Mouse (Mus musculus): ENCODE measurements around the gene Pigf. TPM values are rescaled to one million over a fixed set of nuclear protein-coding genes. Genes with fewer than 3 reads are reported as not detected.

The Pigf gene
- polyA plus RNA-seq, 1 experiment = 3.7 TPM

GRCm38 (mm10) chr17:87044796-87045195 lies 19.6 kb upstream of the Pigf start:
- no peak for TF ChIP-seq GATA1 (IDR thresholded peaks at IDR 0.05; ENCODE audit: low read length)

DNA sequence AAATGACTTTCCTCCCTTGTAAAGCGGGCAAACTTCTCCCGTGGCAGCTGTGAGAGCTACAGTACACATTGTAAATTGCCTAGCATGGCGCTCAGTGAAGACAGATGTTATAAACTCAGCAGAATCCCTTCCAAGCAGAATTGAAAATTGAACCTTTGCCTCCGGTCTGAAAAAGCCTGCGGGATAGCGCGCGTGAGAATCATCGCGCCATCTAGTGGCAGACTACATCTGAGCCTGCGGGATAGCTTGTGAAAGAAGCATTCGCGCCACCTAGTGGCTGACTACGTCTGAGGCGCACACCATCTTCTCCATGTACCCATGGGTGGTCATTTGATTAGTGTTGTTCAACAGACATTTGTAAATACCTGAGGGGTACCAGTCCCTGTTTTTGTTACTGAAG lies 19.2 kb upstream of the Pigf start:
- no peak for TF ChIP-seq GATA1 (IDR thresholded peaks at IDR 0.05; ENCODE audit: low read length)

DNA sequence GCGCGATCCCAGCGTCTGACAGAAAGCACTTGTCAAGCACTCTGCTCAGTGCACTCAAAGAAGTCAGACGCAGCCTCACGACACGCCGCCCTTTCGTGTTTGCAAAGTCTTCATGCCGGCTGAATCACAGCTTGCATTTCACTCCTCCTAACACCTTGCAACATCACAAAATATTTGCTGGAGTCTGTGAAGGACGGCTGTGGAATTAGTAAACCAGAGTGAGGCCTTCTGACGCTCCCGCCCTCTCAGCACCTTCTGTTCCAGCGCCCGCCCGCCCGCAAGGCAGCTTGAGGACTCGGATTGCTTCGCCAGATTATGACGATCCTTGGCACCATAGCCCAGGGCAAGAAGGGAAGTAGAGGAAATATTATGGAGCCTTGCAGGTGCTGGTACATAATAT lies 16.5 kb upstream of the Pigf start:
- no peak for TF ChIP-seq GATA1 (IDR thresholded peaks at IDR 0.05; ENCODE audit: low read length)

- no peak for TF ChIP-seq GATA1 (IDR thresholded peaks at IDR 0.05; ENCODE audit: low read length)
These were observed 13.3 kb upstream of the Pigf start for GRCm38 (mm10) chr17:87038496-87038895.

- TF ChIP-seq GATA1 (IDR thresholded peaks at IDR 0.05; ENCODE audit: low read length) = no peak
These were observed 11.2 kb upstream of the Pigf start for GRCm38 (mm10) chr17:87036141-87037073.

DNA sequence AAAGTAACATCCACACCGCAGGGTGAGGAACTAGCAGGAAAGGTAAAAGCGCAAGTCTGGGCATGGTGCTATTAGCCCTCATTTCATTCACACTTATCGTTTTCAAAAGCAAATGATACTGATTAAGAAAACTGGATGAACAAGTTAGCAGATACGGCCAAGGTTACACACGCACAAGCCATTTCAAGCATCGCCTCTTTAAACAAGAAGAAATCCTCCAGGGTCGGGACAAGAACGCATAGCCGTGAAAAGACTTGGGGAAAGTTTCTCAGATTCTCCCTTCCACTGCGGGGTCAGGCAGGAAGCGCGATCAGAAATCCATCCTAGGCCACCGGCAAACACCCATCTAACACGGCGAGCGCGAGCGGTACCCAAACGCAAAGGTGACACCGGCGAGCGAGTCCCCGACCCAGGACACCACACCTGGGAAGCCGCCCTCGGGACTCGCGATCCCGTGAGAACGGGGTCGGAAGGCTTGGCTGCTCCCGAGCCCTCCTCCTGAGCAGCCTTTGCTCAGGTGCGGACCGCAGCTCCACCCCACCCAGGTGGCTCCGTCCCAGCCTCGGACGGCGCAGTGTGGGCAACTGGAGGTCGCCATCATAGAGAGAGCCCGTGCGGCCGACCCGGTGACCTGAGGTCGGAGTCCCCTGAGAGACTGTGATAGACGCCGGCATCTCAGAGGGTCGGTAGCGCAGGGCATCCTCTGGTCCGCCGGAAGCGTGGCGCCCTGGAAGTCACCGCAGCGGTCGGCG lies 539 bp downstream of the Pigf start:
- TF ChIP-seq GATA1 (IDR thresholded peaks at IDR 0.05; ENCODE audit: low read length) = no peak

DNA sequence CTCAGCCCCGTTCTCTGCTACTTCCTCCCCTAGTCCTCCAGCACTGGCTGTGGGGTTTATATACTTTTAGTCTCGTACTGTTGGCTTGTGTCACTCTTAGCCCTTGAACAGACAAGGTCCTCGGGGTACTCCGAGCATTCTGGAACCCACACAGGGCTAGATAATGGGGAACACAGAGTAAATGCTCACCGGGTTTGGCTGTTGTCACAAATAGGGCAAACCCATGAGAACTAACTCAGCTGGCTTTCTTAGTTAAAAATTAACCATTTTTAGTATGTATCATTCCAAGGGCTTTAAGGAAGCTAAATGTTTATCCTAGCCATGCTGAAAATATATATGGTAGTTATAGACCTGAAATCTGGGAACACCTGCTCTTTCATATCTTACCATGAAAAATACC lies 5.5 kb downstream of the Pigf start:
- TF ChIP-seq GATA1 (IDR thresholded peaks at IDR 0.05; ENCODE audit: low read length) = no peak

DNA sequence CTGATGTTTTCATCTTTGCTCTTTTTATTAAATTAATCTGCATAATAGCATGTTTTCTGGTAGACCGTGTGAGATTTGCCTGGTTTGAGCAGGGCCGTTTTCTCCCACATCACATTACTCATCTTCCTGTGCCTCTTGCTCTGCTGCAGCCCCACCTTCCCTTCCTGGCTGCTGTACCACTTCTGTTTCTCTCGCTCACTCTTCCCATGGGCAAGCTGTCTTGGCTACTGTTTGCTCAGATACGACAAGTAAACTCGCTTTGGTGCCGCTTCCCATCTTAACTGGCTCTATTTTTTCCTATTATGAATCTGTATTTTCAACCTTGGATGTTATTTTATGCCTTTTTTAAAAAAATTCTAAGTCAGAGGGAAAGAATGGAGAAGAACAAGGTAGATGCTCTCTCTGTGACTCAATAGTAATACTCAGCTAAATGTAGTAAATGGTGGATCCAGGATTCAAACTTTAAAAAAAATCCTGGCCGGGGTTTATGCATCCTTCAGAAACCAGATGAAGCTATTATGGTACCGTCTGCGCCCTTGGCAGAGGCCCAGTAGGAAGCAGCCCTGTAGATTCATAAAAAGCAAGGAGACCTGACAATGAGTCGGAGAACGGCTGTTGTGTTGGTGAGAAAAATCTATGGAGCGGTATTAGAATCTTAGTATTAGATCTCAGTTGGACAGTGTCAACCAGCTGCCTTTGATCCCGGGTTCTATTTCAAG lies 13.7 kb downstream of the Pigf start:
- TF ChIP-seq GATA1 (IDR thresholded peaks at IDR 0.05; ENCODE audit: low read length) = no peak

DNA sequence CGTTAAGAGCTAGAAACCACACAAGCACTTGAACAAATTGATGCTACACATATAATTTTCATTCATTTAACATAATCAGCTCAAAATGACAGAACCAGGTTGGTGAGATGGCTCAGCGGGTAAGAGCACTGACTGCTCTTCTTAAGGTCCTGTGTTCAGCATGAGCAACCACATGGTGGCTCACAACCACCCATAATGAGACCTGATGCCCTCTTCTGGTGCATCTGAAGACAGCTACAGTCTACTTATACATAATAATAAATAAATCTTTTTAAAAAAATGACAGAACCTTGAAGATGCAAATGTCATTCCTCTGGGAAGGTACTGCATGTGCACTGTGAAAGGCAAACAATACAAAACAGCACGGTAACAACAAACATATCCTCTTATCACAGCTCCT lies 16.3 kb downstream of the Pigf start:
- no peak for TF ChIP-seq GATA1 (IDR thresholded peaks at IDR 0.05; ENCODE audit: low read length)

DNA sequence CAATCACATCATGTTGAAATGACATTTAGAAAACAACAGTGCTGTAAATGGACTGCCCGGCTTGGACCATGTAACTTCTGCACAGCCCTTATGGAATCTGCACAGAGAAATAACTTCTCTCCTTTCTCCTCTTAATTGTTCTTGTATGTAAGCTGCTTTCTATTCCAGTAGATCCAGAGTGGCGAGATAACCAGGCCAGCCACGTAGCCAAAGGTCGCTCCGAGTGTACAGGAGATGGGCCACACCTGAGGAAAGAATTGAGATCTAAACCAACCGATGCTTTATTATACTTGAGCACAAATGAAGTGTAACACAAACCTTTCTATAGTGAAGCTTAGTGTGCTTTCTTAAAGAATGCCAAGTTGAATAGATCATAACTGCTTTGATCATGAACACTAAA lies 27.9 kb downstream of the Pigf start:
- TF ChIP-seq GATA1 (IDR thresholded peaks at IDR 0.05; ENCODE audit: low read length) = no peak

GRCm38 (mm10) chr17:86991306-86991705 lies 33.9 kb downstream of the Pigf start:
- TF ChIP-seq GATA1 (IDR thresholded peaks at IDR 0.05; ENCODE audit: low read length) = no peak

DNA sequence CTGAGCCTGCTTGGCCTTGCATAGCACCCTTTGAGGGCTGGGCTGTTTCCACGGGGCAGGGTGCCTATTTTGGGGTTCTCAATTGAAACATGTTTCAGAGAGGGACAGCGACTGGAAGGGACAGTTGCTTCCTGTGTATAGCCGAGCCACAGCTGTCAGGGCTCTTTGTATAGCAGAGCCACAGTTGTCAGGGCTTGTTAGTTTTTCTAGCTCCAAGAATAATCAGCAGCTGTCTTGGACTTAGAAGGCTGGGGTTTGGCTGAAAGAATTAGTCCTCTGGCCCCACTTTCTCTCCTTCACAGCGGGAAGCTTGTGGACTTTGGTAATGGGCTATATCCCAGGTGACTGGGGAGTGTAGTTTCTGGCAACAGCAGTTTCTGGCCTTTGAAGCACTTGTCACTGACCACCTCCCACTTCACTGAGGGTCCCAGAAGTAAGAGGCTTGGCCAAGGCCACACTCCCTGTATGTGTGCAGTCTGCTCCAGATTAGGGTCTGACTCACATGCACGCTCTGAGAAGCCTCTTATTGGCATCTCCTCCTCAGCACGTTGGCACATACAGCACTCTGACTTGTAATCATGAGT lies 36.5 kb downstream of the Pigf start:
- no peak for TF ChIP-seq GATA1 (IDR thresholded peaks at IDR 0.05; ENCODE audit: low read length)

DNA sequence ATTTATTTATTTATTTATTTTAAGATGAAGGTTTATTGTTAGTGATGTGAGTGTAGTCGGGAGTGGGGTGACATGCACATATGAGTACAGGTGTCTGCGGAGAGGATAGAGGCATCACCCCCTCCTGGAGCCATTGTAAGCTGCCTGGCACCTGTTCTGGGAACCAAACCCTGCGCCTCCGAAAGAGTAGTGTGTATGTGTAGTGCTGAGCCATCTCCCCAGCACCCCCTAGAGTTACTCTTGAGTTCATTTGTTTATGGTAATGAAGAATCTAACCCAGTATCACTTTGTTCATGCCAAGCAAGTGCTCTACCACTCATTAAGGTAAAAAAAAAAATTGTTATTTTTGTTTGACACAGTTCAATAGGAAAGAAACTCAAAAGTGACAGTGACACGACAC lies 37.0 kb downstream of the Pigf start:
- TF ChIP-seq GATA1 (IDR thresholded peaks at IDR 0.05; ENCODE audit: low read length) = no peak

GRCm38 (mm10) chr17:86986449-86987138 lies 38.6 kb downstream of the Pigf start:
- TF ChIP-seq GATA1 (IDR thresholded peaks at IDR 0.05; ENCODE audit: low read length) = no peak

- TF ChIP-seq GATA1 (IDR thresholded peaks at IDR 0.05; ENCODE audit: low read length) = no peak
These were observed 42.7 kb downstream of the Pigf start for GRCm38 (mm10) chr17:86982497-86982896.
